Mouse (Mus musculus) spleen, adult 2 months (tissue): ENCODE results near the gene Hmgb4.

ENCODE experiments used
- CTCF ChIP-seq: fragments of 200-500 bp; IDR thresholded peaks from 2 replicates; pipeline ENCODE4 v1.5.1; 2011; ENCODE audit warnings: mild to moderate bottlenecking, inconsistent platforms; ENCODE audit not compliant: insufficient read depth, insufficient read length, insufficient replicate concordance; ENCODE audit errors: extremely low read depth
- POLR2A ChIP-seq: fragments of 200-500 bp; IDR thresholded peaks from 2 replicates; pipeline ENCODE4 v1.6.1; 2011; ENCODE audit warnings: low read depth, low read length, inconsistent platforms

- TF ChIP-seq CTCF (no peak), POLR2A (no peak)
Measured at GRCm38 (mm10) chr4:128264491-128264890, 3.7 kb upstream of the Hmgb4 start.
